Mouse (Mus musculus): Measurements from ENCODE around the gene Wbp1.

- TF ChIP-seq CTCF (IDR thresholded peaks at IDR 0.05; ENCODE audit: low read depth) (peak; percentile 87), EP300 (IDR thresholded peaks at IDR 0.05; ENCODE audit: low read depth) (no peak)
These were observed 20.1 kb downstream of the Wbp1 start, which contains the start of the genes Ccdc142 and Gm42688 for GRCm38 (mm10) chr6:83101316-83101687.
